Mouse (Mus musculus) heart, embryonic 14.5 days (tissue): ENCODE data around the gene Fam221a. TPM values are rescaled to one million over a fixed set of nuclear protein-coding genes. Genes with fewer than 3 reads are reported as not detected.

ENCODE experiments used
- ATAC-seq: fragments of 200-750 bp; cut with Nextera tagmentation; 2 replicates; pipeline ENCODE4 v1.8.0; 2017; ENCODE audit warnings: low read depth, moderate TSS enrichment; ENCODE audit not compliant: insufficient number of reproducible peaks, insufficient read depth, low FRiP score
- H3K27ac ChIP-seq, 2 experiments: fragments of 200-500 bp in 1 of 2; fragments of 300-500 bp in 1 of 2; sonication (generic) in 1 of 2; replicated peaks in 1 of 2; 2 replicates each; pipeline ENCODE4 v1.5.1; 2012 to 2014; ENCODE audit warnings: low read depth in 2 of 2, low read length in 2 of 2, control low read depth in 1 of 2, mild to moderate bottlenecking in 1 of 2, mixed read lengths in 1 of 2; ENCODE audit not compliant: control insufficient read depth in 1 of 2, insufficient read depth in 1 of 2
- H3K27me3 ChIP-seq: fragments of 300-500 bp; sonication (generic); 2 replicates; pipeline ENCODE4 v1.6.1; 2014; ENCODE audit warnings: mild to moderate bottlenecking, low read length, control low read depth; ENCODE audit not compliant: control insufficient read depth, insufficient read depth
- H3K36me3 ChIP-seq: fragments of 300-500 bp; sonication (generic); 2 replicates; pipeline ENCODE4 v1.6.1; 2014; ENCODE audit warnings: mild to moderate bottlenecking, control low read depth, low read length, mixed read lengths; ENCODE audit not compliant: control insufficient read depth, insufficient read depth
- H3K4me1 ChIP-seq, 2 experiments: fragments of 200-500 bp in 1 of 2; fragments of 300-500 bp in 1 of 2; sonication (generic) in 1 of 2; 2 replicates each; pipeline ENCODE4 v1.6.1; 2012 to 2014; ENCODE audit warnings: low read length in 2 of 2, control low read depth in 1 of 2, mixed read lengths in 1 of 2; ENCODE audit not compliant: control insufficient read depth in 2 of 2, insufficient read depth in 2 of 2
- H3K4me2 ChIP-seq: fragments of 300-500 bp; sonication (generic); 2 replicates; pipeline ENCODE4 v1.6.1; 2014; ENCODE audit warnings: mild to moderate bottlenecking, low read length
- H3K4me3 ChIP-seq, 2 experiments: fragments of 200-500 bp in 1 of 2; fragments of 300-500 bp in 1 of 2; sonication (generic) in 1 of 2; 2 replicates each; pipeline ENCODE4 v1.5.1; 2012 to 2014; ENCODE audit warnings: low read length in 2 of 2, mild to moderate bottlenecking in 2 of 2, control low read depth in 1 of 2, low read depth in 1 of 2, moderate library complexity in 1 of 2; ENCODE audit not compliant: control insufficient read depth in 1 of 2, insufficient read depth in 1 of 2
- H3K9ac ChIP-seq: fragments of 300-500 bp; sonication (generic); 2 replicates; pipeline ENCODE4 v1.6.1; 2014; ENCODE audit warnings: mild to moderate bottlenecking, low read length
- H3K9me3 ChIP-seq: fragments of 300-500 bp; sonication (generic); 2 replicates; pipeline ENCODE4 v1.6.1; 2016; ENCODE audit warnings: low read length, control low read depth; ENCODE audit not compliant: control insufficient read depth
- WGBS: fragments of 180-500 bp; shearing (Covaris S2); extraction: QIAGEN DNeasy Blood & Tissue Kit; methylation state at CpG from one replicate; pipeline ENCODE4 v1.1.7; 2014; 5-methylcytosine and 5-hydroxymethylcytosine counted together
- polyA plus RNA-seq: library from polyadenylated mRNA; unstranded; fragments of >200 nt; fragmentation: Nextera tagmentation; extraction: Ambion mirVana; gene quantifications from 2 replicates; pipeline ENCODE4 v1.2.1, GENCODE M21; 2014

The Fam221a gene
- 4.0 and 4.3 TPM in 2 replicates for polyA plus RNA-seq

GRCm38 (mm10) chr6:49367159-49368054 is at the start of gene Fam221a:
TSS of gene Fam221a (plus strand) at chr6:49367739.
- WGBS = 4% methylated on average over 48 of the region's 49 CpGs
- Histone ChIP-seq H3K4me3 (peak within 1 kb of the TSS; percentile 59 to 76), H3K4me2 (peak within 1 kb of the TSS; percentile 94)

DNA sequence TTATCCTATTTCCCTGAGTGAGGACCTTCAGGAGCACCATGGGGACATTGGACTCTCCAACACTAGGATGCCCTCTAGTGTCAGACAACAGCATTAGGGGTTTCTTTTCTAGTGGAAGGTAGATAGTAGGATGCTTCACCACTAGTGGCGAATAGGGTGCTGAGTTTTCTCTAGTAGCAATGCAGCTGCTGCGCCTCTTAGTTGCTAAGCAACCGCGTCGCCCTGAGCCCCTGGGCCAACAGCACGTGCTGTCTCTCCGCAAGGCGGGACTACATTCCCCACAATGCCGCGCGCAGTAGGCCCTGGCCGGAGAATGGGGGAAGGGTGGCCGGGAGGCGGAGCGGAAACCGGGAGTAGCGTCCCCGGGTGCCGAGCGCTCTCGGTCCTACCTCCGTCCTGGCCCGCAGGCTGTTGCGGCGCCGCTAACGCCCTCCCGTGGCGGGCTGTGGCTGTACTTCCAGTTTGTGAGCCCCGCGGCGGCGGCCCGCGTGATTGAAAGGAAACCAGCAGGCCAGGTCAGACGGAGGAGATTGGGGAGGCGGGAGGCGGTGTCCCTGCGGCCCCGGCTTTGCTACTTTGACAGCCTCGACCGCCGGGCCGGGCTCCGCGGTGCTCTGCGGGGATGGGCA is 48.5 kb upstream of the Fam221a start, which contains the start of gene Ccdc126:
Gene Ccdc126 (plus strand): TSS at position 309 of the 629 bp plus-strand sequence.
- Histone ChIP-seq H3K9ac (peak within 1 kb of the TSS; percentile 90), H3K4me2 (peak within 1 kb of the TSS; percentile 79), H3K4me3 (peak within 1 kb of the TSS; percentile 70 to 74), H3K27me3 (no peaks in the 10 kb centered on the region), H3K4me1 (peaks cover 0 to 6% of the 10 kb centered on the region in 2 experiments; a peak in 2 of 4 replicates), H3K9me3 (no peaks in the 10 kb centered on the region), H3K27ac (peak within 1 kb of the TSS; percentile 71 to 88), H3K36me3 (no peaks in the 10 kb centered on the region)
- 0% methylated on average over 47 of the region's 47 CpGs for WGBS
- ATAC-seq = peak; percentile 99

More at GRCm38 (mm10) chr6:49367159-49368054, at the start of gene Fam221a:
- H3K9me3 ChIP-seq = no peaks in the 10 kb centered on the region
- H3K4me1 ChIP-seq = peaks cover 7 to 8% of the 10 kb centered on the region in 2 experiments; a peak in 3 of 4 replicates
- H3K27me3 ChIP-seq = no peaks in the 10 kb centered on the region
- peak within 1 kb of the TSS; percentile 80 for H3K9ac ChIP-seq
- H3K36me3 ChIP-seq = no peaks in the 10 kb centered on the region
- peak; percentile 98 for ATAC-seq
- peak within 1 kb of the TSS; percentile 53 to 74; a peak in 3 of 4 replicates for H3K27ac ChIP-seq

GRCm38 (mm10) chr6:49319595-49320315 is 47.8 kb upstream of the Fam221a start:
- Histone ChIP-seq H3K4me1 (peaks cover 0 to 6% of the 10 kb centered on the region in 2 experiments; a peak in 2 of 4 replicates), H3K27ac (peak overlapping the region; percentile 71 to 88), H3K9me3 (no peaks in the 10 kb centered on the region), H3K9ac (peak overlapping the region; percentile 90), H3K4me3 (peak overlapping the region; percentile 70 to 74), H3K4me2 (peak overlapping the region; percentile 79), H3K27me3 (no peaks in the 10 kb centered on the region), H3K36me3 (no peaks in the 10 kb centered on the region)
- 13% methylated on average over 13 of the region's 13 CpGs for WGBS
- ATAC-seq = no peak

DNA sequence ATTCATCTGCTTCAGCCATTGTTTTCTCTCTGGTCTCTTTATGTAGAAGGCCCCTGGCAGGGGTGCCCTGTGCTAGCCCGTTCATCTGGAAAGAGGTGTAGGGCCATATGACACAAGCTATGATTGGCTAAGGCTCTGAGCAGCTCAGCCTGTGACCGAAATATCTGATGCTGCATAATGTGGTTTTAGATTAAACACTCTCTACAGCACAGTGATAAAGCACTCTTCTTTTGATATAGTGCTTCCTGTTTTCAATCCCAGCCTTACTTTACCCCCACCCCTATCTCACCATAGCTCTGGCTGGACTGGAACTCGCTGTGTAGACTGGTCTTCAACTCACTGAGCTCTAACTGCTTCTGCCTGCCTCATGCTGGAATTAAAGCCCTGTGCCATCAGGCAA is 46.2 kb upstream of the Fam221a start:
- Histone ChIP-seq H3K36me3 (no peaks in the 10 kb centered on the region), H3K27ac (no peak overlapping the region), H3K4me3 (no peak overlapping the region), H3K4me1 (peaks cover 0 to 6% of the 10 kb centered on the region in 2 experiments; a peak in 2 of 4 replicates), H3K9me3 (no peaks in the 10 kb centered on the region), H3K4me2 (no peak overlapping the region), H3K9ac (no peak overlapping the region), H3K27me3 (no peaks in the 10 kb centered on the region)
- WGBS = 64% methylated on average over 3 of the region's 3 CpGs
- ATAC-seq = no peak

- Histone ChIP-seq H3K27me3 (no peaks in the 10 kb centered on the region), H3K4me3 (no peak overlapping the region), H3K27ac (no peak overlapping the region), H3K4me2 (no peak overlapping the region), H3K9me3 (no peaks in the 10 kb centered on the region), H3K9ac (no peak overlapping the region), H3K4me1 (peaks cover 0 to 6% of the 10 kb centered on the region in 2 experiments; a peak in 2 of 4 replicates), H3K36me3 (no peaks in the 10 kb centered on the region)
- no peak for ATAC-seq
Observed at GRCm38 (mm10) chr6:49322056-49322455, 45.5 kb upstream of the Fam221a start.

GRCm38 (mm10) chr6:49322986-49323385 is 44.6 kb upstream of the Fam221a start:
- no peaks in the 10 kb centered on the region for H3K27me3 ChIP-seq
- no peaks in the 10 kb centered on the region for H3K9me3 ChIP-seq
- peaks cover 0 to 6% of the 10 kb centered on the region in 2 experiments; a peak in 2 of 4 replicates for H3K4me1 ChIP-seq
- no peaks in the 10 kb centered on the region for H3K36me3 ChIP-seq
- no peak overlapping the region for H3K9ac ChIP-seq
- no peak for ATAC-seq
- no peak overlapping the region for H3K4me2 ChIP-seq
- H3K4me3 ChIP-seq = no peak overlapping the region
- no peak overlapping the region for H3K27ac ChIP-seq
- WGBS = 61% methylated on average over 2 of the region's 2 CpGs

GRCm38 (mm10) chr6:49324528-49324927 is 43.0 kb upstream of the Fam221a start:
- no peak overlapping the region for H3K9ac ChIP-seq
- 77% methylated on average over 2 of the region's 2 CpGs for WGBS
- no peak for ATAC-seq

More at GRCm38 (mm10) chr6:49324528-49324927, 43.0 kb upstream of the Fam221a start:
- Histone ChIP-seq H3K9me3 (no peaks in the 10 kb centered on the region), H3K36me3 (no peaks in the 10 kb centered on the region), H3K27ac (no peak overlapping the region), H3K4me2 (no peak overlapping the region), H3K4me3 (no peak overlapping the region), H3K4me1 (peaks cover 0 to 6% of the 10 kb centered on the region in 2 experiments; a peak in 2 of 4 replicates), H3K27me3 (no peaks in the 10 kb centered on the region)
